Mouse (Mus musculus) liver, embryonic 14.5 days (tissue): ENCODE measurements at regions not wholly inside any gene's neighbourhood (a gene's known extent, or its start where the extent isn't known, plus 50 kb on each side); places are given as distances from the start of the nearest gene placed in this dataset.

Source experiments
- ATAC-seq: fragments of 200-750 bp; cut with Nextera tagmentation; 2 replicates; pipeline ENCODE4 v1.8.0; 2017; ENCODE audit warnings: moderate number of reproducible peaks, mild to moderate bottlenecking, moderate library complexity; ENCODE audit not compliant: insufficient read depth
- DNase-seq, 3 experiments: peaks; one replicate each; pipeline ENCODE4 v3.0.0-alpha.2; 2012 to 2013; ENCODE audit warnings: low read depth in 3 of 3, low spot score in 3 of 3
- H3K27ac ChIP-seq: fragments of 300-500 bp; sonication (generic); 2 replicates; pipeline ENCODE4 v1.5.1; 2014; ENCODE audit warnings: moderate library complexity, mild to moderate bottlenecking, control low read depth, inconsistent platforms
- H3K27me3 ChIP-seq: fragments of 300-500 bp; sonication (generic); 2 replicates; pipeline ENCODE4 v1.6.1; 2014; ENCODE audit warnings: mild to moderate bottlenecking, low read length, moderate library complexity; ENCODE audit not compliant: control insufficient read depth, insufficient read depth
- H3K36me3 ChIP-seq: fragments of 300-500 bp; sonication (generic); replicated peaks from 2 replicates; pipeline ENCODE4 v1.6.1; 2014; ENCODE audit warnings: low read depth; ENCODE audit not compliant: control insufficient read depth, insufficient read depth
- H3K4me1 ChIP-seq, 2 experiments: fragments of 200-500 bp in 1 of 2; fragments of 300-500 bp in 1 of 2; sonication (generic) in 1 of 2; replicated peaks; 2 replicates each; pipeline ENCODE4 v1.6.1; 2012 to 2014; ENCODE audit warnings: antibody characterized with exemption in 1 of 2, inconsistent platforms in 1 of 2, low read length in 1 of 2; ENCODE audit not compliant: control insufficient read depth in 2 of 2, insufficient read depth in 2 of 2
- H3K4me2 ChIP-seq: fragments of 300-500 bp; sonication (generic); 2 replicates; pipeline ENCODE4 v1.6.1; 2014; ENCODE audit warnings: low read depth, mild to moderate bottlenecking, control low read depth, moderate library complexity
- H3K4me3 ChIP-seq, 2 experiments: fragments of 200-500 bp in 1 of 2; fragments of 300-500 bp in 1 of 2; sonication (generic) in 1 of 2; 2 replicates each; pipeline ENCODE4 v1.5.1; 2012 to 2014; ENCODE audit warnings: low read depth in 2 of 2, low read length in 2 of 2, mild to moderate bottlenecking in 2 of 2, control low read depth in 1 of 2, inconsistent platforms in 1 of 2, moderate library complexity in 1 of 2; ENCODE audit not compliant: insufficient read depth in 1 of 2
- H3K9ac ChIP-seq: fragments of 300-500 bp; sonication (generic); replicated peaks from 2 replicates; pipeline ENCODE4 v1.6.1; 2014; ENCODE audit warnings: mild to moderate bottlenecking, control low read depth, moderate library complexity
- H3K9me3 ChIP-seq: fragments of 300-500 bp; sonication (generic); 2 replicates; pipeline ENCODE4 v1.6.1; 2016; ENCODE audit warnings: low read length, mixed read lengths; ENCODE audit not compliant: control insufficient read depth
- CTCF ChIP-seq: IDR thresholded peaks from 2 replicates; pipeline ENCODE4 v1.5.1; 2016; ENCODE audit warnings: antibody characterized with exemption, low read depth, control low read depth
- EP300 ChIP-seq: IDR thresholded peaks from 2 replicates; pipeline ENCODE4 v1.6.1; 2016; ENCODE audit warnings: antibody characterized with exemption, low read depth
- WGBS: fragments of 180-500 bp; shearing (Covaris S2); extraction: QIAGEN DNeasy Blood & Tissue Kit; methylation state at CpG from one replicate; pipeline ENCODE4 v1.1.7; 2014; ENCODE audit not compliant: insufficient replicate concordance; 5-methylcytosine and 5-hydroxymethylcytosine counted together

DNA sequence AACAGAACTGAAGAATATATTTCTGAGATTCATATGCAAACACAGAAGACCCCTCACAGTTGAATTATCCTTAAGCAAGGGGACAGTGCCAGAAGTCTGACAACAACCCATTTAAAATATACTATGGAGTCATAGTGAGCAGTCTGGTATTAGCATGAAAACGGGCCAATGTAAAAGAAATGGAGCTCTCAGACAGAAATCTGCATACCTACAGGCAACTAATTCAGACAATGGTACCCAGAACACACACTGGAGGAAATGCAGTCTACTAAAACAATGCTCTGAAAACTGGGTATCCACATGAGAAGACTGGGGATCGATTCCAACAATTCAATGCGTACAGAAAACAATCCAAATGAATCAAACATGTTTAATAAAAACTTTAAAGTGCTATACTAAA lies 832.1 kb downstream of the Efna5 start:
- no peaks in the 10 kb centered on the region for H3K36me3 ChIP-seq
- H3K4me3 ChIP-seq = no peak overlapping the region
- no peak overlapping the region for H3K9ac ChIP-seq
- ATAC-seq = no peak
- H3K4me2 ChIP-seq = no peak overlapping the region
- 66% methylated on average over 3 of the region's 3 CpGs for WGBS
- H3K27ac ChIP-seq = no peak overlapping the region
- no peak for DNase-seq
- no peaks in the 10 kb centered on the region for H3K9me3 ChIP-seq
- H3K4me1 ChIP-seq = no peaks in the 10 kb centered on the region
- TF ChIP-seq CTCF = no peak
- no peak for TF ChIP-seq EP300
- H3K27me3 ChIP-seq = no peaks in the 10 kb centered on the region

DNA sequence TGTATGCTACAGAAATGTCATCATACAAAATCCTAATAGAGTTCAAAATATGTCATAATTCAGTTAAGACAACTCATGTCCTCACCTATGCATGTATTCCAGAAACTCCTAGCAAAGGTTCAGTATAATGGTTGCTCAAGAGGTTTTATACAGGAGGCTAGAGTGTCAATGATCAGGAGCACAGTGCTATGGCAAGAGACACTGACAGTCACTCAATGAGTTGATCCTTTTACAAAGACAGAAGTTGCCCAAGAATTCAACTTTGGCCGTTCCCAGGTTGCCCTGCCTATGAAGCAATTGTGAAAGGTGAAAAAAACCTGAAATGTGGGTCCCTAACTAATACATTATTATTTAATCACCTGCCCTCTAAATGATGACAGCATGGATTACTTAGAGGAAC lies 850.5 kb downstream of the Efna5 start:
- no peaks in the 10 kb centered on the region for H3K27me3 ChIP-seq
- DNase-seq (no peak), ATAC-seq (no peak)
- no peak overlapping the region for H3K27ac ChIP-seq
- TF ChIP-seq CTCF (no peak), EP300 (no peak)
- H3K4me1 ChIP-seq = no peaks in the 10 kb centered on the region
- no peaks in the 10 kb centered on the region for H3K36me3 ChIP-seq
- WGBS = 52% methylated on average over 1 of the region's 1 CpGs
- H3K9ac ChIP-seq = no peak overlapping the region
- no peak overlapping the region for H3K4me2 ChIP-seq
- no peaks in the 10 kb centered on the region for H3K9me3 ChIP-seq
- no peak overlapping the region for H3K4me3 ChIP-seq
